Mouse (Mus musculus): Measurements from ENCODE around the gene Kremen1. TPM values are rescaled to one million over a fixed set of nuclear protein-coding genes. Genes with fewer than 3 reads are reported as not detected.
A peak's percentile ranks its signal among the peaks of the same experiment; 100 is the strongest.

Gene Kremen1
- total RNA-seq, 1 experiment from 2014 or later = 8.5 TPM

DNA sequence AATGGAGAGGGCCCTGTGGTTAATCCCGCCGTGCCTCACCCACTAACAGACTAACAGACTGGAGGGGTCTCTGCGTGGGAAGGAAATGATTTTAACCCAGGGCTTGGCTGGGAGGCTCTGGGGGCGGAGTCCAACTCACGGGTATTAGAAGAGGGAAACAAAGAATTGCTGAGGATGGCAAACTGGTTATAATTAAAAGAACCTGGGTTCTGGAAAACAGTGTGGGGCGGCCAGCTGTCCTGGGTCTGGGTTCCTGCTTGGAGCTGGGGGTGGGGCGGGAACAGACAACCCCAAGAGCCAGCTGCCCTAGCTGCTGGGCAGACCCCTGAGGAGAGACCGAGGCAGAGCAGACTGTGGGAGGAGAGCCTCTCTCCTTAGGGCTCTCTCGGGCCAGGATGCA, 77.1 kb downstream of the Kremen1 start:
- ATAC-seq (ENCODE audit: extremely low read depth, insufficient number of reproducible peaks, low FRiP score, poor library complexity, severe bottlenecking) = no peak

DNA sequence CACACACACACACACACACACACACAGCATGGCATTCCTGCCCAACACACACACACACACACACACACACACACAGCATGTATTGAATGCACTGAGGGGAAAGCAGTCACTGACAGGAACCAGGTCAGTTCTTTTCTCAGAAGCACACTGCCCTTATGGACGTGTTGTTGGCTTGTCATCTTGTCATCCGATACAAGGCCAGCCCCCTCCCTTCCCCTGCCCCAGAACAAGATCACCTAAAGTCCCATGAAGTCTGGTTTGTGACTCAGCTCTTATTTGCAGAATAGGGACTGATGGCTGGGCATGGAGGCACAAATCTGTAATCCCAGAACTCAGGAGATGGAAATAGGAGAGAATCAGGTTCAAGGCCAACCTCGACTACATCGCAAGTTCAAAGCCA, 78.5 kb downstream of the Kremen1 start:
- no peak for ATAC-seq (ENCODE audit: extremely low read depth, insufficient number of reproducible peaks, low FRiP score, poor library complexity, severe bottlenecking)

DNA sequence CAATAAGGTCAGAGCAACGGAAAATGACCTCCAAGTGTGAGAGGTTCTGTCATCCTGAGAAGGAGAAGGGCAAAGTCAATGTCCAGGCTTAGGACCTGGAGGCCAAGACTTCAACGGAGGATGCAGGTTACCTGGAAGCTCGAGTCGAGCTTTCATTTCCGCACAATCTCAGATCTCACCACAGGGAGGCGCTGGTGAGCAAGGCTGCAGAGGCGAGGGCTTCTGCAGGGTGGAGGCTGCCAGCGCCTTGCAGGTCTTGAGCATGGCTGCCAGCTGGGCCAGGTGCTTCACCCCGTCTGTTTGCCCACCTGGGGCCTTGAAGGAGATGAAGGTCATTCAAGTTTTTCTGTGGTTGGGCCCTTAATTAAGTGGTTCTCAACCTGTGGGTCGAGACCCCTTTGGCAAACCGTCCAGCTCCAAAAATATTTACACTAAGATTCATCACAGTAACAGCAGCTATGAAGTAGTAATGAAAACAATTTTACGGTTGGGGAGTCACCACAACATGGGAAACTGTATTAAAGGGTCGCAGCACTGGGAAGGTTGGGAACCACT, 79.4 kb downstream of the Kremen1 start:
- ATAC-seq (ENCODE audit: extremely low read depth, insufficient number of reproducible peaks, low FRiP score, poor library complexity, severe bottlenecking) = peak; percentile 70

DNA sequence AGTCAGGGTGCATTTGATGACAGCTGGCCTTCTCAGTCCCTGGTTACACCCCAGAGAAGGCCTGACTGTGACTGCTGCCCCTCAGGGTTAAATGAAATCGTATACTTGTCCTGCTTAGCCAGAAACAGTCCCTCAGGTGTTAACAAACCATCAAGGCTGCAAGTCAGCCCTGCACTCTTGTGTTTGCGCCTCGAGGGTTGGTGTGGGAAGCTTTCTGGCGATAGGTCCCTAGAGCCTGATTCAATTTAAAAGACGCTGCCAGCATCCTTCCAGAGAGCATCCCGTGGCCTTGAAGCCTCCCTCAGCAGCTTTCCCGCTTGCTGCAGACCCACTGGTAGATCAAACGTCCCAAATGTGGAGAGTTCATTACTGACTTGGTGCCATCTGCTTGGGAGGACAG, 82.0 kb downstream of the Kremen1 start:
- ATAC-seq (ENCODE audit: extremely low read depth, insufficient number of reproducible peaks, low FRiP score, poor library complexity, severe bottlenecking) = no peak

DNA sequence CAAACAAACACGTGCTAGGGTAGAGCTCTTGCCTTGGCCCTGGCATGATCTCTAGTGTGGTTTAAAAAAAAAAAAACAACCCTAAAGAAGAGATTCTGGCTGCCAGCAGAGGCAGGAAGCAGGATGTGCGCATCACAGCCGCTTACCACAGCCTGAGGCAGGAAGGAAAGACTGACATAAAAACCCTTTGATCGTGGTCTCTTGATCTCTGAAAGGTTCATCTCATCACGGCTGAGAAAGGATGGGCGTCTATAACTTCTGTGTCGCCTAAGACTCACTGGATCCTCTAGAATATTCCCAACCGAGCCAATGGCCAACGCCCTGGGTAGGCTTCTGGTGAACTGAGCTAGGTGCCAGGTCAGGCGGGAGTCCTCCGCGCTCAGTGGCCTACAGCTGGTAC, 84.2 kb downstream of the Kremen1 start:
- ATAC-seq (ENCODE audit: extremely low read depth, insufficient number of reproducible peaks, low FRiP score, poor library complexity, severe bottlenecking) = peak; percentile 73

DNA sequence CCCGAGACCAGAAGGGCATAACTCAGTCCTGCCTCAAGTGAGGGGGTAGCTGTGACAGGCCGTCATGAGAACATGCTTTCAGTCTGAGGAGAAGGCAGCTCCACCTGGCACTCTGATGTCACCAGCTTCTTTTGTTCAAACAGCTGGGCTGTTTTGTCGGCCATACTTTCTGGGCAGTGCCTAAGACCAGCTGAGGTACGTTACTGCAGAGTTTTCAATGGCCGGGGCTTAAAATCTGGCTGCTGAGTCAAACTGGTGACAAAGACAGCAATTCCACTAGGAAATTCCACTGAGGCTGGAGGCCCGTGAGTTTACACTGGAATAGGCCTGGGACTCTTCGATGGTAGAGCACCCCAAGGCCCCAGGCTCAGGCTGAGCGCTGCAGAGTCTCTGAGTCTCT, 84.7 kb downstream of the Kremen1 start:
- no peak for ATAC-seq (ENCODE audit: extremely low read depth, insufficient number of reproducible peaks, low FRiP score, poor library complexity, severe bottlenecking)

DNA sequence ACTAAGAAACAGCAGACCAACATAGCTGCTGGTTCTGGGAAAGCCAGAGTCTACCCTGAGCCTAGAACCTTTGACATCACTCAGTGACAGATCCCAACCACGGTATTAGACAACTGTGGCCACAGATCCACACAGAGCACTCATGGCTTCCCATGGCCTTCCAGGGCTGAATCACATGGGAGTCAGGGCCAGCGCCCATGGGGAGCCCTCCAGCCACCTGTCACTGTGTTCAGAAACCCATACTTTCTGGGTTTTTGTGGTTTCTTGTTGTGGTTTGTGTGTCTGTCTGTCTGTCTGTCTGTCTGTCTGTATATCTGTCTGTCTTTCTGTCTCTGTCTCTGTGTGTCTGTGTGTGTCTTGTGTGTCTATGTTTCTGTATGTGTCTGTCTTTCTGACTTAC, 85.5 kb downstream of the Kremen1 start:
- ATAC-seq (ENCODE audit: extremely low read depth, insufficient number of reproducible peaks, low FRiP score, poor library complexity, severe bottlenecking) = no peak

DNA sequence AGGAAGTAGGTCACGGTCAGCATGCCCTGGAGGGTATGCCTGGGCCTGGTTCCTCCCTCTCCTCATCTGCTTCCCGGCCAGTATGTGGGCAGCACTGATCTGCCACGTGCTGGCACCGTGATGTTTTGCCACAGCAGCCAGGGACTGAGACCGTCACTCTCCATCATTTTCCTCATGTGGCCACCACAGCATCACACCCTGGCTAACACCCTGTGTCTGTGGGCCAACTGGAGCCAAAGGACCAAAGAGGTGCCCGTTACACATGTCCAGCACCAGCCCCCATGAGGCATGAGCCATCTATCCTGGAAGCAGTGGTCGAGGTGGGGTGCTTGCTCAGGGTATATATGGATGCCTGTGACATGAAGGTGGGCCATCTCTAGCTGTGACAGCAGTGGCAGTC, 86.2 kb downstream of the Kremen1 start:
- no peak for ATAC-seq (ENCODE audit: extremely low read depth, insufficient number of reproducible peaks, low FRiP score, poor library complexity, severe bottlenecking)

DNA sequence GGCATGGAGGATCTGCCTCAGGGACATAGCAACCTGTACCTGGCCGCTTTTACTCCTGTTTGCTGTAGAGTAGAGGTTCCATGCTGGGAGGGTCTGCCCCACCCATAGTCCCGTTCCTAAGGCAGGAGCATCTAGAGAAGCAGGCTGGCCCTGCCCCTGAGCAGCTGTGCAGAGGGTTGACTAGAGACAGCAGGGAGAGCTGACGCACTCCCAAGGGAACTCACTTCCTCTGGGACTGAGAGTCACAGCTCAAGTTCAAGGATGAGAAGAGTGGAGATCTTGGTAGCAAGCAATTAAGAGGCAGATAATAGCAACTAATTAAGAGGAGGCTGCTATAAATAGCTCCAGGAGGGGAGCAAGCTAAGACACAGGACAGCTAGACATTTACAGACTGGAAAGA, 88.5 kb downstream of the Kremen1 start:
- no peak for ATAC-seq (ENCODE audit: extremely low read depth, insufficient number of reproducible peaks, low FRiP score, poor library complexity, severe bottlenecking)

DNA sequence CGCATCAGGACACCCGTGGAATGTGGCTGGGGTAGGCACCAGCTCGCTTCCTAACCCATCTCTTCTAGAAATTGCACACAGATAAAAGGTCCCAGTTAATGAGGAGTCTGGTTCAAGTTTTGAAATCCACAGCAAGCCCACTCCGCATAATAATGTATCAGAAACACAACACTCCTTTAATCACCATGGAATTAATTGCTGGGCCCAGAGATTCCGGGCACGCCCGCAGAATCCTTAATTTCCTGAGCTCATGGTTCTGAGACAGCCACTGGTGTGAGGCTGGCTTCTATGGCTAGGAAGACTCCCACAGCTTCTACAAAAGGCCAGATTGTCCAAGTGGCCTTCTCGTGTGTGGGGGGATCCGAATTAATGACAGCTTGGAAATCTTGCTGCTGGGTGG, 94.0 kb downstream of the Kremen1 start:
- no peak for ATAC-seq (ENCODE audit: extremely low read depth, insufficient number of reproducible peaks, low FRiP score, poor library complexity, severe bottlenecking)

DNA sequence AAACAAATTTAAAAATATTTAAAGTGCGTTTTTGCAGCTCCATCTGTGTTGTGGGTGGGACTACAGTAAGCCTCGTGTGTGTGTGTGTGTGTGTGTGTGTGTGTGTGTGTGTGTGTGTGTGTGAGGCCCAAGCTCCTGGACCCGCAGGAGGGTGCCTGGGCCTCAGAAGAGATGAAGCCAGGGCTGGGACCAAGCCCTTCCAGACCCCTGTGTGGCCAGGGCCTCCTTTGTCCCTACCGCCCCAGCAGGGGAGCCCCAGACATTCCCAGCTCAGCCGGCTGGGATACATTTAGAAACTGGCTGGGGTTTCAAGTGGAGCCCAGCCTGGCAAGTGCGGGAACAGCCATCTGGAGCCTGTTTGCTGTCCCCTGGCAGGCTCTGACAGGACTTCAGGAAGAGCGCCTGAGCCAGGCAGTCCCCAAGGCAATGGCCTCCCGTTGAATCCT, 95.9 kb downstream of the Kremen1 start:
- ATAC-seq (ENCODE audit: extremely low read depth, insufficient number of reproducible peaks, low FRiP score, poor library complexity, severe bottlenecking) = no peak

DNA sequence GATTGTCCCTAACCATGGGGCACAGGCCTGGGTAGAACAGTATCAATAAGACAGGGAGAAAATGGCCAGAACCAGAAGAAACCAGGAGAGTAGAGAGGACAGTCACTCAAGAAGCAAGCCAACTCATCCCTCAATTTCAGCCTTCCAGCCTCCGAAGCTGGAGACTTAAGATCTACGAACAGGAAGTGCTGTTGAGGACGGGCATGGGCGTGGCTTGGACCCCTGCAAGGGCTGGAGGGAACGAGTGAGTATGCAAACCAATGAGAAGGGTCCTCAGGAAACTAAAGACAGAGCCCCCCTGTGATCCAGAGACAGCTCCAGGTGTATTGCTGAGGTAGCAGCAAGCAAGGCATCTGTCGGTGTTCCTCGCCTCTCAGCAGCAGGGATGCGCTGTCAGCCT, 97.0 kb downstream of the Kremen1 start:
- ATAC-seq (ENCODE audit: extremely low read depth, insufficient number of reproducible peaks, low FRiP score, poor library complexity, severe bottlenecking) = no peak

DNA sequence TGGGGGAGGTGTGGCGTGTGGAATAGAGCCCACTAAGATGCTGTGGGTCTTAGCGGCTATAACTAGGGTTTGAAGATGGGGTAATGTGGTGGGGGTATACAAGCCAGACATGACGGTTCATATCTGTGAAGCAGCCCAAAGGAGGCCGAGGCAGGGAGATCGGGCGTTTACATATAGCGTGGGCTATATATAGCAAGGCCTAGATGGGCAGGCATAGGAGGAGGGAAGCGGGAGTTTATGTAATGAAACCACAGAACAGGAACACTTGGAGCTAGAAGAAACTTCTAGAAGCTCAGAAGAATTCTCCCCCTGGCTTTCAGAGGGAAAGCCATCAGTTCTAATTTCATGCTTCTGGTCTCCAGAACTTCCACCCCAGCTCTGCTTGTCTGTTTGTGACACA, 97.9 kb downstream of the Kremen1 start:
- ATAC-seq (ENCODE audit: extremely low read depth, insufficient number of reproducible peaks, low FRiP score, poor library complexity, severe bottlenecking) = no peak

DNA sequence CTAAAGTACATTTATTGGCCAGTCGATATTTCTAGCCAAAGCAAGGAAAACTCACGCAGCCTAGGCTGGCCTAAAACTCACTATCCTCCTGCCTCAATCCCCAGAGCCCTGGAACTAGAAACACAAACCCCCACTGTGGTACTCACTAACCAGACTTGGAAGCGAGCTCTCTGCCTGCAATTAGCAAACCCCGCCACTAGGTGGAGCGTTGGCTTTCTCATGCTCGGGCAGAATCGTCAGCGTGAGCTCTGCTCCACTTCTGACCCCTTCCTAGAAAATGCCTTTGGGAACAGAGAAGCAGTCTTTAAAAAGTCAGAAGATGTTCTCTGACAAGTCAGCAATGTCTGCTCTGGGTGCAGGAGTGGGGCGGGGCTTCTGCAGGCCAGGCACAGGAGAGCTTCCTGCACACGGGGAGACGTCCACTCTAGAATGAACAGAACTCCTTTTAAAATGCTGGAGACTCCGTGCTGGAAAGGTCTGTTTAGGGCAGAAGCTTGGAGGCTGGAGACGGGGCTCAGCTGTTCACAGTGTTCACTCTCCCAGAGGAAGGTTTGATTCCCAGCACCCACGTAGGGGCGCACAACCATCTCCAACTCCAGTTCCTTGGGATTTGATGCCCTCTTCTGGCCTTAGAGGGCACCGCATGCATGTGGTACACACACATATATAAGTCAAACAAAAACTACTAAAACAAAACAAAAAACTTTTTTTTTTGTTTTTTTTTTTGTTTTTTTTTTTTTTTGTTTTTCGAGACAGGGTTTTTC, 100.5 kb downstream of the Kremen1 start:
- ATAC-seq (ENCODE audit: extremely low read depth, insufficient number of reproducible peaks, low FRiP score, poor library complexity, severe bottlenecking) = peak; percentile 38; the same call in 1 of the 2 replicates

DNA sequence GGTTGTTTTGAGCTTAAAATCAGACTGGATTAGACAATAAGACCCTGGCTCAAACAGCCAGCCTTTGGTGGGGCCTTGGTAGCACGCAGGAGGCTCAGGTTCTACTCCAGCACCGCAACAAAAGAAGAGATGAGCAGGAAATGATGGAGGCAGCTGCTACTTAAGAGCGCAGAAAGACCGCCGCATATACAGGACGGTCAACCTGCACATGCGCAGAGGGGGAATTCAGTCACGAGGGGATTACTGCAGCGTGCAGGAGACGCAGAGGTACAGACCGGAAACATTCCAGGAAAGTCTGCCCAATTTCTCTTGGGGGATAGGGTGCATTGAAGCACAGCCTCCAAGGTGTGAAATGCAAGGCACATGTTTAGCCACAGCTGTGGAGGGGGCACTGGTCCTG, 103.3 kb downstream of the Kremen1 start:
- ATAC-seq (ENCODE audit: extremely low read depth, insufficient number of reproducible peaks, low FRiP score, poor library complexity, severe bottlenecking) = no peak

DNA sequence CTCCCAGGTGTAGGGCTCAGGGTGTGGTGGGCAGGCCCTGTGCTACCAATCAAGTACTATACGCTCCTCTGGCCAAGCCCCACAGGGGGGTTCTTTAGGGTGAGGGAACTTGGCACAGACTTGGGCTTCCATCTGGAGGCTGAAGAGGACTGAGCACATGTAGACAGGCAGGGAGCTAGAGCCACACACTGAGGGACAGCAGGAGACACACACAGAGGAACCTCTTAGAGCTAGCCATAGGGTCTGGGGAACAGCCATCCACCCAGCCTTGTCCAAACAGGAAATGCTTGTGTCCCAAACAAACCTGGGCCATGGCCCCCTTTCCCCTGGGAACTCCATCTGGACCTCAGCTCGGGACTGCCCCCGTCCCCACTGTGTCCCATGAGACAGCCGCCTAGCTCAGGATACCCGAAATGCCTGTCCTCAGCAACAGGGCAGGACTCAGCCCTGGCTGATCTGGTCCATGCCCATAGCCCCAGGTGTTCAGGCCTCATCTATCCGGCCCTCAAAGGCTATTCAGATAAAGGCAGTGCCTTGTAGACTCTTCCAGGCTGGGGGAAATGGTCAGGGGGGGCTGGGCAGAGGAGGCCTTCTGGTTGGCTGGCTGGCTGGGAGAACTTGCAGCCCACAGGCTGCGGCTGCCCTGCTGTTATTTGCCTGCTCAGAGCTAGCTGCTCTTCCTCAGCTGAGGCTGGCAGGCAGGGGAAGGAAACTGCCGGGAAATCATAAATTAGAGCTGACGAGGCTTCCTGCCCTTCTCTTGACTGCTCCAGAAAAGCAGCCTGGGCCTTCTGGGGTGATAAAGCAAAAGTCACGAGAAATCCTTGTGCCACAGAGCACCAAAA, 106.2 kb downstream of the Kremen1 start:
- ATAC-seq (ENCODE audit: extremely low read depth, insufficient number of reproducible peaks, low FRiP score, poor library complexity, severe bottlenecking) = no peak

DNA sequence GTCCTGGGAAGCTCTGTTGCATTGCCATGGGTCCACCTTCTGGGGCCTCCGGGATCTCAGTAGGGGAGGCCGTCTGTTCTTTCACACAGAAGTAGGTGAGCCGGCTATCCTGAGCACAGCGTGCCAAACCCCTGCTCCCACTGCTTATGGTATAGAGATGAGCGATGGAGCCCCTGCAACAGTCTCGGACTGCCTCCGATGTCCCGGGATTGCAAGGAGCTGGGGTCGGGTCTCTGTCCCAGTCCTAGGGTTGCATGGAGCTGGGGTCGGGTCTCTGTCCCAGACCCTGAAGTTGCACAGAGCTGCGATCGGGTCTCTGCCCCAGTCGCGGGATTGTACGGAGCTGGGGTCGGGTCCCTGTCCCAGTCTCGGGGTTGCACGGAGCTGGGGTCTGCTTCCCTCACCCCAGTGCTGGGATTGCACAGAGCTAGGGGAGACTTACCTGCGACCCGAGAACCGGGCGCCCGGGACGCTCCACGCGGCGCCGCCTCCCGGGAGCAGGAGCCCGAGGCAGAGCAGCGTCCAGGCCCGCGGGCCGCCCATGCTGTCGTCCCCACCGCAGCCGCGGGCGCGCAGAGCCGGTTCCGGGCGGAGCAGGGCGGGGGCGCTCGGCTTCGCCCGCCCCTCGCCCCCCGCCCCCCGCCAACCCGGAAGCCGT, 109.5 kb downstream of the Kremen1 start, which contains the start of gene Emid1:
Emid1 (minus strand) TSS at position 578 of the 658 bp plus-strand sequence.
- no peak for ATAC-seq (ENCODE audit: extremely low read depth, insufficient number of reproducible peaks, low FRiP score, poor library complexity, severe bottlenecking)

DNA sequence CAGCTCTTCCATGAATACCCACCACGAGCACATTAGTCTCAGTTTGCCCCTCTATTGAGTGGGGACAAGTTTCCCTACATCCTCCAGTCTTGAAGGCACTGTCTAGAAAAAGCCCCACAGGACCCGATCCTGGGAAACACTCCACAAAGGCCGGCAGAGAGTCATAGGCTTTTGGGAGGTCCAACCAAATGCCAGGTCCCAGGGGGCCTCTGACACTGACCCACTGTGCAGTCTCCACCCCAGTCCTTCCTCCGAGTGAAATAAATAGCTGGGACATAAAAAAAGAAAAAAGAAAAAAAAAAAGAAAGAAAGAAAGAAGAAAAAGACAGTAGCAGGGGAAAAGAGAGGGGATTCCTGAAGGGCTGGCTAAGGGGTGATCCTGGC, 110.1 kb downstream of the Kremen1 start:
- no peak for ATAC-seq (ENCODE audit: extremely low read depth, insufficient number of reproducible peaks, low FRiP score, poor library complexity, severe bottlenecking)

All from neutrophil, adult 5-6 weeks (primary cell).